Mouse (Mus musculus) forebrain, embryonic 15.5 days (tissue): ENCODE data around the gene Tefm. TPM values are rescaled to one million over a fixed set of nuclear protein-coding genes. Genes with fewer than 3 reads are reported as not detected.

Experiments
- ATAC-seq: fragments of 200-750 bp; cut with Nextera tagmentation; replicated peaks from 2 replicates; pipeline ENCODE4 v1.8.0; 2017; ENCODE audit warnings: mild to moderate bottlenecking, moderate TSS enrichment, moderate library complexity
- H3K27ac ChIP-seq: fragments of 300-500 bp; sonication (generic); replicated peaks from 2 replicates; pipeline ENCODE4 v1.5.1; 2015; ENCODE audit warnings: mild to moderate bottlenecking, inconsistent platforms
- H3K27me3 ChIP-seq: fragments of 300-500 bp; sonication (generic); 2 replicates; pipeline ENCODE4 v1.6.1; 2015; ENCODE audit warnings: inconsistent platforms
- H3K36me3 ChIP-seq: fragments of 300-500 bp; sonication (generic); 2 replicates; pipeline ENCODE4 v1.6.1; 2015; ENCODE audit warnings: mild to moderate bottlenecking, inconsistent platforms
- H3K4me1 ChIP-seq: fragments of 300-500 bp; sonication (generic); 2 replicates; pipeline ENCODE4 v1.6.1; 2015; ENCODE audit warnings: inconsistent platforms
- H3K4me2 ChIP-seq: fragments of 300-500 bp; sonication (generic); replicated peaks from 2 replicates; pipeline ENCODE4 v1.6.1; 2015; ENCODE audit warnings: mild to moderate bottlenecking, inconsistent platforms
- H3K4me3 ChIP-seq: fragments of 300-500 bp; sonication (generic); 2 replicates; pipeline ENCODE4 v1.5.1; 2015; ENCODE audit warnings: mild to moderate bottlenecking, inconsistent platforms
- H3K9ac ChIP-seq: fragments of 300-500 bp; sonication (generic); replicated peaks from 2 replicates; pipeline ENCODE4 v1.6.1; 2015; ENCODE audit warnings: mild to moderate bottlenecking, inconsistent platforms
- H3K9me3 ChIP-seq: fragments of 300-500 bp; sonication (generic); 2 replicates; pipeline ENCODE4 v1.6.1; 2016; ENCODE audit warnings: inconsistent platforms
- WGBS: fragments of 180-500 bp; shearing (Covaris S2); methylation state at CpG from one replicate; pipeline ENCODE4 v1.1.7; 2015; ENCODE audit warnings: mixed read lengths; 5-methylcytosine and 5-hydroxymethylcytosine counted together
- polyA plus RNA-seq: library from polyadenylated mRNA; unstranded; fragments of >200 nt; fragmentation: Nextera tagmentation; extraction: Ambion mirVana; gene quantifications from 2 replicates; pipeline ENCODE4 v1.2.1, GENCODE M21; 2015

Gene Tefm
- polyA plus RNA-seq, 1 experiment from 2014 or later: 28.2 TPM

- no peak overlapping the region for H3K27ac ChIP-seq
- 91% methylated on average over 13 of the region's 13 CpGs for WGBS
- no peak for ATAC-seq
- H3K27me3 ChIP-seq: no peaks in the 10 kb centered on the region
- no peaks in the 10 kb centered on the region for H3K9me3 ChIP-seq
- no peak overlapping the region for H3K4me2 ChIP-seq
- no peak overlapping the region for H3K4me3 ChIP-seq
- peaks cover 41% of the 10 kb centered on the region for H3K36me3 ChIP-seq
- H3K4me1 ChIP-seq: peaks cover 14% of the 10 kb centered on the region
- no peak overlapping the region for H3K9ac ChIP-seq
Observed at GRCm38 (mm10) chr11:80136786-80137185, 5.2 kb downstream of the Tefm start.

- no peaks in the 10 kb centered on the region for H3K27me3 ChIP-seq
- no peak for ATAC-seq
- H3K36me3 ChIP-seq: peaks cover 41% of the 10 kb centered on the region
- no peak overlapping the region for H3K9ac ChIP-seq
- no peaks in the 10 kb centered on the region for H3K9me3 ChIP-seq
- H3K27ac ChIP-seq: no peak overlapping the region
- 82% methylated on average over 11 of the region's 11 CpGs for WGBS
- peaks cover 10% of the 10 kb centered on the region for H3K4me1 ChIP-seq
- no peak overlapping the region for H3K4me2 ChIP-seq
- no peak overlapping the region for H3K4me3 ChIP-seq
Observed at GRCm38 (mm10) chr11:80135954-80136683, 5.9 kb downstream of the Tefm start.

- 56% methylated on average over 4 of the region's 4 CpGs for WGBS
- no peak for ATAC-seq
- H3K4me3 ChIP-seq: no peak overlapping the region
- no peaks in the 10 kb centered on the region for H3K9me3 ChIP-seq
- H3K9ac ChIP-seq: no peak overlapping the region
- H3K27ac ChIP-seq: 0 out of 2 replicates have a peak overlapping the region, but pooled peaks have one; percentile 34
- H3K27me3 ChIP-seq: no peaks in the 10 kb centered on the region
- H3K4me1 ChIP-seq: 0 out of 2 replicates have a peak, but pooled peaks cover 3% of the 10 kb centered on the region
- peaks cover 46% of the 10 kb centered on the region for H3K36me3 ChIP-seq
- no peak overlapping the region for H3K4me2 ChIP-seq
Observed at GRCm38 (mm10) chr11:80134744-80135143, 7.2 kb downstream of the Tefm start.

- H3K4me1 ChIP-seq: no peaks in the 10 kb centered on the region
- H3K9me3 ChIP-seq: no peaks in the 10 kb centered on the region
- H3K4me3 ChIP-seq: no peak overlapping the region
- H3K36me3 ChIP-seq: peaks cover 54% of the 10 kb centered on the region
- ATAC-seq: no peak
- no peaks in the 10 kb centered on the region for H3K27me3 ChIP-seq
- 62% methylated on average over 1 of the region's 1 CpGs for WGBS
- no peak overlapping the region for H3K27ac ChIP-seq
- no peak overlapping the region for H3K4me2 ChIP-seq
- no peak overlapping the region for H3K9ac ChIP-seq
Observed at GRCm38 (mm10) chr11:80132050-80132449, 9.9 kb downstream of the Tefm start.

GRCm38 (mm10) chr11:80116411-80116810 is 25.6 kb downstream of the Tefm start:
- H3K27me3 ChIP-seq: no peaks in the 10 kb centered on the region
- no peak overlapping the region for H3K4me2 ChIP-seq
- ATAC-seq: no peak
- H3K9me3 ChIP-seq: no peaks in the 10 kb centered on the region
- no peak overlapping the region for H3K4me3 ChIP-seq
- H3K36me3 ChIP-seq: peaks cover 62% of the 10 kb centered on the region
- H3K27ac ChIP-seq: no peak overlapping the region
- no peaks in the 10 kb centered on the region for H3K4me1 ChIP-seq
- H3K9ac ChIP-seq: no peak overlapping the region
- WGBS: 89% methylated on average over 1 of the region's 1 CpGs

GRCm38 (mm10) chr11:80104407-80104806 is 37.6 kb downstream of the Tefm start:
- no peak overlapping the region for H3K4me2 ChIP-seq
- no peaks in the 10 kb centered on the region for H3K9me3 ChIP-seq
- ATAC-seq: no peak
- H3K36me3 ChIP-seq: peaks cover 37% of the 10 kb centered on the region
- no peak overlapping the region for H3K9ac ChIP-seq
- no peak overlapping the region for H3K4me3 ChIP-seq
- no peaks in the 10 kb centered on the region for H3K4me1 ChIP-seq
- H3K27ac ChIP-seq: no peak overlapping the region
- WGBS: 90% methylated on average over 1 of the region's 1 CpGs
- H3K27me3 ChIP-seq: no peaks in the 10 kb centered on the region

- peaks cover 33% of the 10 kb centered on the region for H3K36me3 ChIP-seq
Observed at GRCm38 (mm10) chr11:80101298-80101697, 40.7 kb downstream of the Tefm start.

GRCm38 (mm10) chr11:80098444-80099056 is 43.4 kb downstream of the Tefm start:
- WGBS: 94% methylated on average over 3 of the region's 3 CpGs
- Histone ChIP-seq H3K27ac (no peak overlapping the region), H3K36me3 (peaks cover 32% of the 10 kb centered on the region), H3K9ac (no peak overlapping the region), H3K4me2 (no peak overlapping the region), H3K27me3 (no peaks in the 10 kb centered on the region), H3K4me1 (no peaks in the 10 kb centered on the region), H3K4me3 (no peak overlapping the region), H3K9me3 (no peaks in the 10 kb centered on the region)
- ATAC-seq: no peak

More at GRCm38 (mm10) chr11:80101298-80101697, 40.7 kb downstream of the Tefm start:
- Histone ChIP-seq H3K27ac (no peak overlapping the region), H3K9me3 (no peaks in the 10 kb centered on the region), H3K4me3 (no peak overlapping the region), H3K9ac (no peak overlapping the region), H3K4me1 (no peaks in the 10 kb centered on the region), H3K27me3 (no peaks in the 10 kb centered on the region), H3K4me2 (no peak overlapping the region)
- ATAC-seq: no peak
- 96% methylated on average over 6 of the region's 6 CpGs for WGBS

GRCm38 (mm10) chr11:80090555-80091164 is 51.3 kb downstream of the Tefm start:
- H3K36me3 ChIP-seq: peaks cover 1% of the 10 kb centered on the region; the same call in 1 of the 2 replicates
- H3K27me3 ChIP-seq: no peaks in the 10 kb centered on the region
- H3K4me3 ChIP-seq: peak overlapping the region; percentile 98
- 47% methylated on average over 3 of the region's 3 CpGs for WGBS
- H3K9ac ChIP-seq: 0 out of 2 replicates have a peak overlapping the region, but pooled peaks have one; percentile 92
- H3K4me1 ChIP-seq: peaks cover 16% of the 10 kb centered on the region
- H3K27ac ChIP-seq: no peak overlapping the region
- no peak for ATAC-seq
- H3K9me3 ChIP-seq: no peaks in the 10 kb centered on the region
- peak overlapping the region; percentile 76 for H3K4me2 ChIP-seq

GRCm38 (mm10) chr11:80089817-80090214 is 52.2 kb downstream of the Tefm start:
- H3K9ac ChIP-seq: peak overlapping the region; percentile 92
- no peaks in the 10 kb centered on the region for H3K9me3 ChIP-seq
- peak overlapping the region; percentile 76 for H3K4me2 ChIP-seq
- peaks cover 16% of the 10 kb centered on the region for H3K4me1 ChIP-seq
- H3K4me3 ChIP-seq: peak overlapping the region; percentile 98
- ATAC-seq: no peak
- H3K27me3 ChIP-seq: no peaks in the 10 kb centered on the region
- H3K36me3 ChIP-seq: no peaks in the 10 kb centered on the region
- H3K27ac ChIP-seq: no peak overlapping the region
- WGBS: under 1% methylated on average over 14 of the region's 14 CpGs

- Histone ChIP-seq H3K27me3 (no peaks in the 10 kb centered on the region), H3K9me3 (no peaks in the 10 kb centered on the region), H3K4me2 (peak within 1 kb of the TSS; percentile 76), H3K27ac (peak within 1 kb of the TSS; percentile 50), H3K36me3 (no peaks in the 10 kb centered on the region), H3K4me1 (peaks cover 16% of the 10 kb centered on the region), H3K4me3 (peak within 1 kb of the TSS; percentile 98), H3K9ac (peak within 1 kb of the TSS; percentile 92)
- ATAC-seq: peak; percentile 89
- 5% methylated on average over 57 of the region's 57 CpGs for WGBS
Observed at GRCm38 (mm10) chr11:80088917-80089816, 52.8 kb downstream of the Tefm start, which contains the start of gene Atad5. Gene Atad5 (plus strand): TSS chr11:80089400.
